Mouse (Mus musculus) heart, adult 2 months (tissue): ENCODE measurements at regions not wholly inside any gene's neighbourhood (a gene's known extent, or its start where the extent isn't known, plus 50 kb on each side); places are given as distances from the start of the nearest gene placed in this dataset.

Source experiments
- CTCF ChIP-seq: fragments of 200-600 bp; IDR thresholded peaks from 2 replicates; pipeline ENCODE4 v1.8.1; 2022; ENCODE audit warnings: antibody characterized with exemption, mild to moderate bottlenecking, moderate library complexity
- EP300 ChIP-seq: fragments of 200-500 bp; IDR thresholded peaks from 2 replicates; pipeline ENCODE4 v1.6.1; 2011; ENCODE audit warnings: low read depth, low read length, control low read depth; ENCODE audit not compliant: insufficient read depth
- POLR2A ChIP-seq: fragments of 200-500 bp; IDR thresholded peaks from 2 replicates; pipeline ENCODE4 v1.6.1; 2011; ENCODE audit warnings: mild to moderate bottlenecking, low read depth, low read length, control low read depth; ENCODE audit not compliant: insufficient read depth

- TF ChIP-seq POLR2A (no peak), CTCF (no peak), EP300 (no peak)
These were observed 121.3 kb downstream of the Pja2 start for GRCm38 (mm10) chr17:64210366-64210765.
